In the genomic region with DNA sequence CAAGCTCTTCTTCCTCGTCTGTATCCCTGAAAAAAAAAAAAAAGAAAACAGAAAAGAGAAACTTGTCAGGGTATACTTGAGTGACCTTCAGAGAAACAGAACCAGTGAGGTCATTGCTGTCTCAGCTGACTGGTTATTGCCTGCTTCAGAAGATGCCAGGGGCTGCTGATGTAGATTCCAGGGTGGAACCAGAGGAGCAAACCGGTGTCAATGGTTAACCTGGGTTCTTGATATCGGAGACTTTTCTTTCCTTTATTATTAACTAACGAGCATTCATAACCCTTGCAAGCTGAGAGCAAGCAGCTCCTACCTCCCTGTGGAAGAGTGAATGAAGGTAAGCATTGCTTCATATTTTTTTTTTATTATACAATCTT, we compare ENCODE assay signal across 11 mouse cellular contexts. TPM values are rescaled to one million over a fixed set of nuclear protein-coding genes. Genes with fewer than 3 reads are reported as not detected.
DNase-seq lines count a peak whose midpoint lies in the region.
"Had no signal": no experiment of that assay in that cellular context is flagged by ENCODE, and none has a peak within 500 bp of the region (broad histone marks: within the 10 kb centered on the region; RNA-seq: fewer than 3 reads in every experiment).

Kcnj16 (plus strand) TSS at position 272 of the 374 bp plus-strand sequence.

- intact Hi-C loops in left cerebral cortex, postnatal 4 days (cut with DNase I) = no loop called here

- DNase-seq in left cerebral cortex, adult 8-10 months (ENCODE audit: low spot score in 2 of 2) = no peak
- DNase-seq in left cerebral cortex, postnatal 4 days = no peak
- DNase-seq in kidney, adult 8-10 months = peak; percentile 88 to 95
- DNase-seq in layer of hippocampus, postnatal 10 days (ENCODE audit: low spot score in 2 of 2) = no peak
- no peak for DNase-seq in adrenal gland, adult 8-10 months
- DNase-seq in cerebellum, adult 9-11 months = no peak
- DNase-seq in adrenal gland, postnatal 25 days = no peak
- DNase-seq: forebrain, postnatal 0 days; gastrocnemius, postnatal 25 days had no signal

RNA-seq across cellular contexts. Expression of gene Kcnj16, which starts in this region (rescaled TPM):
- total RNA-seq in left cerebral cortex, adult 8-10 months (2022) = 10 to 100 TPM; 19.8 to 28.7 (median 23.8) TPM
- total RNA-seq in left cerebral cortex, postnatal 4 days (2021) = 1 to 10 TPM; 4.7 to 7.1 TPM
- total RNA-seq in layer of hippocampus, postnatal 10 days (2021) = 10 to 100 TPM; 15.2 to 15.4 TPM
- total RNA-seq in adrenal gland, adult 8-10 months (2022) = under 1 TPM in 1 of 4 experiments, not detected in 3; 0.11 TPM
- not detected in 2 replicates for total RNA-seq in adrenal gland, postnatal 25 days (2021)
- total RNA-seq: common myeloid progenitor, adult 5-6 weeks; gastrocnemius, postnatal 25 days; hematopoietic stem cell, adult 5-6 weeks had no signal

Comparison
In these comparisons a context has a peak if more than half of its experiments do, and no peak if none do; other contexts are left out.
1. DNase-seq: peak in kidney, adult 8-10 months (2 of 2); none in left cerebral cortex, adult 8-10 months (0 of 2), left cerebral cortex, postnatal 4 days (single experiment), layer of hippocampus, postnatal 10 days (0 of 2), adrenal gland, adult 8-10 months (single experiment), cerebellum, adult 9-11 months (single experiment) and adrenal gland, postnatal 25 days (single experiment).